Mouse (Mus musculus): ENCODE results near the gene Trabd.

Gene Trabd

DNA sequence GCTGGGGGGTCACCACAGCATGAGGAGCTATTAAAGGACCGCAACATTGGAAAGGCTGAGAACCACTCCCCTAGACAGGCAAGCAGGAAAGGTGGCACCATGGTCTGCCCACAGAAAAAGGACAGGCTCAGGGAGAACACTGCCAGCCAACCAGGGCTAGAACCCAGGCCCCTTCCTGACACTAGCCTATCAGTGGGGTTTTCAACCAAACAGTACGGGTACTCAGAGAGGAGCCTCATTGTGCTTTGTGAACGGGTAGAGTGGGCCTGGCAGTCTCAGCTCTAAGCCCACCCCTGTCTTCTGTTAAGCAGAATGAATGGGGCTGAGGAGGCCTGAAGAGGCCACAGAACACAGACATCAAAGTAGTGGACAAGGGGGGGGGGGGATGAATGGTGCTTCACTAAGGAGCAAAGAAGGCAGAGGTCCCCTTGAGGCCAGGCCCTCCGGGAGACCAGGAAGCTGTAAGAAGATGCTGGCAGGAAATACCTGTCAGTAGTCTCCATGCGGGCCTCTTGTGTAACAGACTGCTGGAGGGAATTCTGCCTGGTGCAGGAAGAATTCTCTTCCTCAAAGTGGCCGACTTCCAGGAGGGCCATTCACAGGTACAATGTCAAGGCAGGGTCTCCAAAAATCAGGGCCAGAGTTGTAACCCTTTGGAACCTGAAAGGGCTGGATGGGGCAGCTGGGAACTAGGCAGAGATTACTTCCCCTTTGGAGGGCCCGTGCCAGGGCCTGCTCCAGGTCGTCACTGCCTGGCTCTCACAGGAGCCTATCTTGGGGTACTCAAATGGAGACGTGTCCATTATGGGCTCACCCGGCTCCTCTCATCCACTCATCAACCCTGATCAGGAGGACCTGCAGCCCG, at the start of gene Trabd:
Trabd (plus strand) TSS at position 512 of the 865 bp plus-strand sequence.
- DNase-seq (ENCODE audit: low spot score), result no peak

DNA sequence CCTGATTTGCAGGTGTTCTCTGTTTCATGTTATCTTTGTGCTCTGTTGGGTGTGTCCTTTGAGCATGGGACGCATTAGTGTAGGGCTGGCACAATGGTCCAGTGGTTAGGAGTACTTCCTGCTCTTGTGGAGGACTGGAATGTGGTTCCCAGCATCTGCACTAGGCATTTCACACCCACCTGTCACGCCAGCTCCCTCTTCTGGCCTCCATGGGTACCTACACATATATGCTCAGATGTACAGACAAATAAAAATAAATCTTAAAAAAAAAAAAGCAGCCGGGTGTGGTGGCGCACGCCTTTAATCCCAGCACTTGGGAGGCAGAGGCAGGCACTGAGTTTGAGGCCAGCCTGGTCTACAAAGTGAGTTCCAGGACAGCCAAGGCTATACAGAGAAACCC, 30.5 kb upstream of the Trabd start:
- no peak for DNase-seq (ENCODE audit: low spot score)

DNA sequence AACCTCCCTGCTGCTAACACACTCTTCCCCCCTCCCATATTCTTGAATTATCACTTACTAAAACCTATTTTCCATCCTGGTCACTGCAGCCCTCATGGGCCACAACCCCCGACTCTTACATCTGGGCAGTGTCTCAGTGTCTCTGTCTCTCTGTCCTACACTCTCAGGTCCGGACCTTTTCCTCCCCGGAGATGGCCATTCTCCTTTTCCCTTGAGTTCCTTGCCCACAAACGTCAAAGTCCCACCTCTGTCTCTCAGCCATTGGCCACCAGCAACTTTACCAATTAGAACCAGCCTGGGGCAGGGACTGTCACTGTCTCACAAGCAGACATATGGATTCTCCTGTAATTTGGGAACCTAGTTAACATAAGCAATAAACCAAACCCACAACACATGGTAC, 28.6 kb upstream of the Trabd start:
- DNase-seq (ENCODE audit: low spot score), result no peak

DNA sequence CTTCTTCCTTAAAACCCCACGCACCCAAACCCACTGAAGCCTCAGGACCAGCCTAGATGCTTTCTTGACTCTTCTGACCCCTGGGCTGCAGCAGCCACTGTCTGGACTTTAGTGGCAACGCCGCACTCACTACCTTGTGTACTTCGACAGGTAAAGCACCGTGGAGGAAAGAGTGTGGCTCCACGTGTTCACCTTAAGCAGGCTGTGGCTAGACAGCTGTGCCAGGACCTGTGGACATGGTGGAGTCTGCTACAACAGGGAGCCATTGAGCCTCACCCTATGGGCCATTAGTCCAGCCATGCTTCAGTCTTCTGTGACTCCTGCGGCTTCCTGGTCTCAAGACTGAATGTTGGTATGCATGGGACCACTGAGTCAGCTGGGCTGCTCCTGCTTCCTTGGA, 20.3 kb upstream of the Trabd start:
- no peak for DNase-seq (ENCODE audit: low spot score)

DNA sequence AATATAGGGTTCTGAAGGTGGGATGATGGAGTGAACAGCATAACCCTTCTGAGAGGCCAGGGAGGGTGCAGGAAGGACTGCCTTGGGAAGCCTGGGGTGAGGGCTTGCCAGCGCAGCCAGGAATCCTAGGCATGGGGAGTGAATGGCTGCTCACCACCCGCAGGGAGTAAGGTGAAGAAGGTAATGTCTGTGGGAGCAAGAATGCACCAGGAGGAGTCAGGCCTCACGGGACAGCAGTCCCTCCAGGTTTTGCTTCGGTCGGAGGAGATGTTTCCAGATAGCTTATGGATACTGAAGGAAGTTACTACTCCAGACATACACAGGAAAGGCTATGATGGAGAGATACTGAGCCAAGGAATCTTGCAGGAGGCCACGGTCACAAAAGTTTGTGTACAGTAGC, 16.2 kb upstream of the Trabd start:
- DNase-seq (ENCODE audit: low spot score), result no peak

DNA sequence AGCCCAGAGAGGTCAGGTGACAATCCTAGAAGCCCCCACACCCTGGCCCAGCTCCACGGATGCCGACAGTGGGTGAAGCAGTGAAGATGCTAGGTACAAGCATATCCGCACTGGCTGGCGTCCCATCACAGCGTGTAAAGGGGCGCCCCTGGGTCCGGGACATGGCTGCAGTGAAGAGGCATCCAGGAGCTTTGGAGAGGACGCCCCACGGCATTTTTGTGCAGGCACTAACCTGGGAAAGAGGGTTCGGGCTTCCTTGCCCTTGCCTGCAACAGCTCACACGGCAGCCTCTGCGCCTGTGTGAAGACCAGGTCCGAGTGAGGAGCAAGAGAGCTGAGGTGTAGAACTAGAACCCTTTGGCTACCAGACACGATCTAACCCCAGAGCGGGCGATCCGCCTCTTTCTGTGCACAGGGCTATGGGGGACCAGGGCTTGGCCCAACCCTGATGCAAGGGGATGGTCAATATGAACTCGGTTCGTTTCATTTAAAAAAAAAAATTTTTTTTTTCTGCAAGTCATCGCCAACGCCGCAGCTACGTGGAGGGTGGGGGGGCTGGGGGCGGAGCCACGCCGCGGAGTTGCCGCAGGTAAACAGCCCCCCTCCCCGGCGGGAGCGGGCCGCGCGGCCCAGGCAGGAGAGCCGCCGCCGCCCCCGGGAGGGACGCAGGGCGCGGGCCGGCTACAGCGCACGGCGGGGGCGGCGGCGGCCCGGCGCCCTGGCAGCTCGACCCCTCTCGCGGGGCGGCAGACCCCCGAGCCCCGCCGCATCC, 15.6 kb upstream of the Trabd start, which contains the start of gene Panx2:
Panx2 (plus strand) TSS at position 574 of the 771 bp plus-strand sequence.
- DNase-seq (ENCODE audit: low spot score), result no peak

DNA sequence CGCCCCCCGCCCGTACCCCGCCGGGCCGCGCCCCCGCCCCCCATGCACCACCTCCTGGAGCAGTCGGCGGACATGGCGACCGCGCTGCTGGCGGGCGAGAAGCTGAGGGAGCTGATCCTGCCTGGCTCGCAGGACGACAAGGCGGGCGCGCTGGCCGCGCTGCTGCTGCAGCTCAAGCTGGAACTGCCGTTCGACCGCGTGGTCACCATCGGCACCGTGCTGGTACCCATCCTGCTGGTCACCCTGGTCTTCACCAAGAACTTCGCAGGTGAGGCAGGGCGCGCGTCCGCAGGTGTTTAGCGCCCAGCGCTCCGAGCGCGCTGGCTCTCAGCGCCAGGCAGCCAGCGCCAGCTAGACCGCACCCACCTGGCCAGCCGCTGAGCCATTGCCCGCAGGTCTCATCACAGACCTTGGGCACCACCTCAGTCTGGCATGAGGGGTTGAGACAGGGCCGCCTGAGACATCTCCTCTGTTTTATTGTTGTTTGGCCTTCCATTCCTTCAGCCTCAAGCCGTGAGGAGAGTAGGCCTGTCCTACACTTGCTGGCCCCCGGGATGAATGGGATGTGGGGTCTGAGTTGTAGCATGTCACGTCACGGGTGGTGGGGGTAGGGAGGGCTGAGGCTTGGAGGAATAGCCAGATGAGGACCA, 14.8 kb upstream of the Trabd start:
- peak; percentile 37 for DNase-seq (ENCODE audit: low spot score)

DNA sequence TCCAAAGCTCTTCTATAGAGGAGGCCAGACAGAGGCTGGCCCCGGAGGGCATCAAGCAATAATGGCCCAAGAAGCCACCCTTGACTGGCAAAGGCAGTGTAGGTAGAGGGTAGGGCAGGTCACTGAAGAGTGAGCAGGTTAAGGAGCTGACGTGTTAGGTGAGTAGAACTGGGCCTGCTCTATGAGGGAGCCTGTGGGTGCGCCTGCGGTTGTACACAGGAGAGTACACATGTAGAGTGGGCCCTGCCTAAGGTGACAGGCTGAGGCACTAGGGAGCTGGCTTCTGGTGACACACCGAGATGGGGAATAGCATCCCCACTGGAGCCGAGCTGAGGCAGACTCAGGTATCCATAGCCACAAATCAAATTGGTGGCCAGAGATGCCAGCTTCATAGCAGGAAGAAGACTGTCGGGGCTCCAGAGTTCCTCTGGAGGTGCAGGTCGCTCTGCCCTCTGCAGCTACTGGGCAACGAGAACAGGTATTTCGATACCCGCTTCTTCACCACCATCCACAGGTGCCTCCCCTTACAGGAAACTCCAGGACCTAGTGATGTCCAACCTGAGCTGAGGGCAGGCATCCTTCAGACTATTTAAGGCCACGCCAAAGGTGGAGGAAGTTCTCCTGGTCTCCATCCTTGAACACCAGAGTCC, 14.0 kb upstream of the Trabd start:
- no peak for DNase-seq (ENCODE audit: low spot score)

DNA sequence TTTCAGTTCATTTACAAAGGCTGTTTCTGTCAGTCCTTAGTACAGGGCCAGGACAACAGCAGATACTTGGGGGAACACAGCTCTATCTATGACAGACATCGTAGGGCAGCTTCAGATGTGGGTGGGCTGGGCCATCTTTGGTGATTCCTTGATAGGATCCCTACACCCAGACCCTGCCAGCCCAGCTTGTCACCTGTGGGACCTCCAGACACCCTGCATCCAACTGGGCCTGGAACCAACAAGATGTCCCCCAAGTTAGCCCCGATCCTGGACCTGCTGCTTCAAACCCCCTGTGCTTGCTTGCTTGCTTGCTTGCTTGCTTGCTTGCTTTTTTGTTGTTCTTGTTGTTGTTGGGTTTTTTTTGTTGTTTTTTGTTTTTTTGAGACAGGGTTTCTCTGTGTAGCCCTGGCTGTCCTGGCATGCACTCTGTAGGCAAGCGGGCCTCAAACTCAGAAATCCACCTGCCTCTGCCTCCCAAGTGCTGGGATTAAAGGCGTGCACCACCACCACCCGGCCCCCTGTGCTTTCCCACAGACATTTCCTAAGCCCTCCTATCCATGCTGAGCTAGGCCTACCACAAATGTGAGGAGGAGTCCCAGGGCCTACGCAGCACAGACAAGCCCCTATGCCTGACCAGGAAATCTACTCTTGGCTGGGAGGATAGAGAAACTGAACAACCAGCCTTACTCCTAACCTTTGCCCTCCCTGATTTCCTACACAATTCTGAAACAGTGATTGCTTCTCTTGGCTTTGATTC, 13.0 kb upstream of the Trabd start:
- peak; percentile 1 for DNase-seq (ENCODE audit: low spot score)

DNA sequence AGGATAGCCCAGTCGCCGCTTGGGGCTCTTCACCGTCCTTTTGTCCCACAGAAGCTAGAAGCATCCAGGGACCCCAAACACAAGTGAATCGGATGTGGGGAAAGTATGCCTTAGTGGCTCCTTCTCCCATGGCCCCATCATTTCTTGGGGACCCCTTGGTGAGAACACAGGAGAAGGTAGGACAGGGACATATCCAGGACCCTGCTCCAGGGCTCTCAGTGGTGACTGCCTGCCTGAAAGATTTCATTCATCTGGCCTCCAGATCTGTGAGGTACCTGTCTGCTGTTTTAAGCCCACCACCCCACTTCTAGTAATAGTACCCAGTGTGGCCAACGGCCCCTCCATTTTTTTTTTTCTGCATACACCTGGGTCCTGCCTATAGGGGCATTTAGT, 12.4 kb upstream of the Trabd start:
- DNase-seq (ENCODE audit: low spot score), result peak; percentile 1

DNA sequence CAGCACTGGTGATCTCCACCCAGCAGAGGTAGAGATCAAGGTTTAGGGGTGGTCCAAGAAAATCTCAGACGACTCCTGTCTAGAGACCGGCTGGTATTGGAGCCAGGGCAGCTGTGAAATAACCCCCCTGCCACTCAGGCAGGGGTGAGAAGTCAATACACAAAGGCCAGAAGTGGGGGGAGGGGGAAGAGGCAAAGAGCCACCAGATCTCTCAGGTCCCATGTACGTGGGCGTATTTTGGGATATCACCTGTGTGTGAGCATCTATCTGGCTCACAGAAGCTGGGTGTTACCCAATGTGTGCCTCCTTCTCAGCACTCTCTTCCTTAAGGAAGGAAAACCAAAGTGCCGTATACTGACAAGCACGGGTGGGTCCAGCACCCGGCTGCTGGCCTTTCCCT, 11.9 kb upstream of the Trabd start:
- DNase-seq (ENCODE audit: low spot score), result peak; percentile 0

DNA sequence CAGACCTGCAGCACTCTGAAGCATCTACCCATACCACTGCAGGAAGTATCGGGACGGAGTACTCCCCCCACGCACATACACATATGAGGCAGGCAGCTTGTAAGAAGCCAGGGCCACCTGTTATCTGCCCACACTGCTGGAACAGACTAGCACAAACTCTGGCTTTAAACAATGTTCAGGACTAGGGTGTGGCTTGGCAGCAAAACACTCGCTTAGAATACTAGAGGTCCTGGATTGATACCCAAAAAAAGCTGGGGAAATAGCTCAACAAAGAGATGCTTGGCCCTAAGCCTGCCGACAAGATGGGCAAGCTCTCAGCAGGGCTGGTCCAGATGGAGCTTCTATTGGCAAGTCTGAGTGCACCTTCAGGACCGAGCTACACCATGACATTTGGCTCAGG, 11.4 kb upstream of the Trabd start:
- peak; percentile 1 for DNase-seq (ENCODE audit: low spot score)

DNA sequence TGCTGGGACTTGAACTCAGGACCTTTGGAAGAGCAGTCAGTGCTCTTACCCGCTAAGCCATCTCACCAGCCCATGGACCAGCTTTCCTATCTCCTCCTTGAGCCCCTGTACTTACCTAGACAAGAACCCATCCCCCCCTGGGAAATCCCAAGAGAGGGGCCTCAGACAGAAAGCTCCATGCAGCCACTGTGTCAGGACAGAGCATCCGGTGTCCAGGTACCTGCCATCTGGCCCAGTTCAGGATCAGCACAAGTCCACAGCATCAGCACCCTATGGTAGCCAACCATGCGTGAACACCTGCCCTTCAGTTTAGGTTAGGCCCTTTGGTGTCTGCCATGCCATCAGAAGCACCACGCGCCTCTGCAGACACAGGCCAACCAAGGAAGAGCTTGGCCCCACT, 10.0 kb upstream of the Trabd start:
- DNase-seq (ENCODE audit: low spot score), result peak; percentile 0

DNA sequence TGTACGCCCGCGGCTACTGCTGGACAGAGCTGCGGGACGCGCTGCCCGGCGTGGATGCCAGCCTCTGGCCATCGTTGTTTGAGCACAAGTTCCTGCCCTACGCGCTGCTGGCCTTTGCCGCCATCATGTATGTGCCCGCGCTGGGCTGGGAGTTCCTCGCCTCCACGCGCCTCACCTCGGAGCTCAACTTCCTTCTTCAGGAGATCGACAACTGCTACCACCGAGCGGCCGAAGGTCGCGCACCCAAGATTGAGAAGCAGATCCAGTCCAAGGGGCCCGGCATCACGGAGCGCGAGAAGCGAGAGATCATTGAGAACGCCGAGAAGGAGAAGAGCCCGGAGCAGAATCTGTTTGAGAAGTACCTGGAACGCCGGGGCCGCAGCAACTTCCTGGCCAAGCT, 7.3 kb upstream of the Trabd start:
- DNase-seq (ENCODE audit: low spot score), result no peak

DNA sequence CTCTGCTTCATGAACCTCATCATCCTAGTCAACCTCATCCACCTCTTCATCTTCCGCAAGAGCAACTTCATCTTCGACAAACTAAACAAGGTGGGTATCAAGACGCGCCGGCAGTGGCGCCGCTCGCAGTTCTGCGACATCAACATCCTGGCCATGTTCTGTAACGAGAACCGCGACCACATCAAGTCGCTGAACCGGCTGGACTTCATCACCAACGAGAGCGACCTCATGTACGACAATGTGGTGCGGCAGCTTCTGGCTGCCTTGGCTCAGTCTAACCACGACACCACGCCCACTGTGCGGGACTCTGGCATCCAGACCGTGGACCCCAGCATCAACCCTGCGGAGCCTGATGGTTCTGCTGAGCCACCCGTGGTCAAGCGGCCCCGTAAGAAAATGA, 6.7 kb upstream of the Trabd start:
- no peak for DNase-seq (ENCODE audit: low spot score)

DNA sequence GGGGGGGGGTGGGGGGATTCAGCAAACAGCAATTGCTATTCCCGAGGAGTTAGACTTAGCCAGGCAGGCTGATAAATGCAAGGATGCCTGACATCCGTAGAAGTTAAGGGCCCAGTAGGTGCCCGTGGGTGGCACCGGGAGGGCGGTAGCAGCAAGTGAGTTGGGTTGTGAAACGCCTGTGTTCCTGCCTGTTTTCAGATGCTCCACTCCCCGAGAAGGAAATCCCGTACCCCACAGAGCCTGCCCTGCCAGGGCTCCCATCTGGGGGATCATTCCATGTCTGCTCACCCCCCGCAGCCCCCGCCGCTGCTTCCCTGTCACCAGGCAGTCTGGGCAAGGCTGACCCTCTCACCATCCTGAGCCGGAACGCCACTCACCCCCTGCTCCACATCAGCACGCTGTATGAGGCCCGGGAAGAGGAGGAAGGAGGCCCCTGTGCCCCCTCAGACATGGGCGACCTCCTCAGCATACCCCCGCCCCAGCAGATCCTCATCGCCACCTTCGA, 5.5 kb upstream of the Trabd start:
- no peak for DNase-seq (ENCODE audit: low spot score)

DNA sequence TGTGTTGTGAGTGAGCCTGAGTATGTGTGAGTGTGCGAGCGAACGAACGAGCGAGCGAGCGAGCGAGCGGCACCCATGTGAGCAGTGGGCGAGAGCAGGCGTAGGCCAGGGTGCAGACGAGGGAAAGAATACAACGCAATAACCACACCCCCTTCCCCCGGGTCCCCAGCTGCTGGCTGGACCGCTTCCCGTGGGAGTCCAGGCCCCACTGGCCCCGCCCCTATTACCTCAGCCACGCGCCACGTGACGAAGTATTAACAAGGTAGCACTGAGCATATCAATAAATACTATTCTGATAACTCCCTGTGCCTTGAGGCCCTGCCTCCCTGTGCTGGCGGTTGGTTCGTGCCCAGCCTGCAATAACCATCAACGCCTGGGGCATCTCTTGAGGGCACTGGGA, 4.3 kb upstream of the Trabd start:
- no peak for DNase-seq (ENCODE audit: low spot score)

DNA sequence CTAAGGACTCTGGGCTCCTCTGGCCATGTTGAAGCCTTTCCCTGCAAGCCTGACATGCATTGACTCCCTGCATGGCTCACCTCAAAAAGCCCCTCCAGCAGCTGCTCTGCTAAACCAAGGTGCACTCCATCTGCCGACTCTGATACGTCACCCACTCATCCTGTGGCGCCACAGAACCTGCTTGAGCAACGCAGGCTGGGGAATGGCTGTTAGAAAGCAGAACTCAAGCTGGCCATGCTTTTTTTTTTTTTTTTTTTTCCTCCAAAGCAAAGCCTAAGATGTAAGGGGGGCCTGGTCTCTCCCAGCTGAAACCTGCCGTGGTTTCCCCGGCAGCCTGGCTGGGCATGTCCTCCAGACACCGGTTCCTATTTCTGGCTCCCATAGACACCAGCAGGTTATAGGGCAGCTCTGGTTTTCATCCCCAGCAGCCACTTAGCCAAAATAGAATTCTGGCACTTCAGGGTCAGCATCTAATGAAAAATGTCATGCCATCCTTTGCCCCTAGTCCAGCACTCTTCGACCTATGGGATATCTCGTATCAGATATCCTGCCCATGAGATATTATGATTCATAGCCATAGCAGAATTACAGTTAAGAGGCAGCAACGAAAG, 826 bp upstream of the Trabd start:
- DNase-seq (ENCODE audit: low spot score), result no peak

DNA sequence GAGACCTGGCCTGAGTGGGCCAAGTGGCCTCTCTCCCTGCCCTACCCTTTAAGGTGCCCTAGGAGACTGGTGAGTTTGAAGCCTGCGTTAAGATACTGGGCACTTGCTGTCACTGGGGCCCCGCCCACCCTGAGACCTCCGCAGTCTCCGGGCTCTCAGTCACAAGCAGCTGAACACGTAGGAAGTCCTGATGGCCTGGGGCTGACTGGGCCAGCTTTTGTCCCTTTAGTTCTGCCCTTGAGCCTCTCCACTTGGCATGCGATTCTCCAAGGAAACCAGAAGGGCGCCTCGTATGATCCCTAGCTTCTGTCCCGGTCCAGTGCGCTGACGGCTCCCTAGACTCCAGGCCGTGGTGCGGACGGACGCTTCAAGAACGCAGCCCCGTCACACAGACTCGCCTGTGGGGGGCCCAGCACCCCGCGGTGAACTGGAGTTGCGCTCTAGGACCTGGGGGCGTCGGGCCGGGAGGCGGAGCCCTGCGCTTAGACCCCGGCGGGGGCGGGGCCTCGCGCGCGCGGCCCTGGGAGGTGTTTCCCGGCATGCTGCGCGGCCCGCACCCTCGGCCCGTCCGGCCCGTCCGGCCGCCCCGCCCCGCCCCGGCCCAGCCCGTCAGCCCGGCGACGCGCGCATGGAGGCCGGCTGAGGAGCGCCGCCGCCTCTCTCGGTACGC, 689 bp downstream of the Trabd start:
- peak; percentile 89 for DNase-seq (ENCODE audit: low spot score)

DNA sequence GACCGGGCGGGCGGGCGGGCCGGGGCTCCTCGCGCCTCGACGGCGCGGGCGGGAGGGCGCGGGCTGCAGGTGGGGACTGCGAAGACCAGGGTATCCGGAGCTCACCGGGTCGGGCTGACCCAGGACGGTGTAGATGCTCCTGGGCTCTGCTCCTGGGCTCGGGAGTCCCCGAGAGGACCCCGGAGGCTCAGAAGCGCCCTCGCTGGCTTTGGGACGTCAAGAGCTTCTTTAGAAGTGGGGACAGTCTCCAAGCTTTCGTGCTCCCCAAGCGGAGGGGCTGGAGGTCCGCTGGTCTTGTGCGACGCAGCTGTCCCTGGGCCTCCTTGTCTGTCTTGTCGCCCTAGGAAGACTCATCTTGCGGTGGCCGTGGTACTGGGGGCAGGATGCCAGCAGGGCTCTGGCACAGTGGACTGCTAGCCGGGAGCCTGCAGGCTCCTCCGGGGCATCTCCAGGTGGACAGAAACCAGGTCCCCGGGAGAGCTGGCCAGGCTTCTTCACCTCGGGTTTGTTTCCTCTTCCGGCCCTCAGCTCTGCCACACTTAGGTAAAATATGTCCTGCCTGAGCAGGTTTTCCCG, 1.3 kb downstream of the Trabd start:
- DNase-seq (ENCODE audit: low spot score), result peak; percentile 59
